Mouse (Mus musculus) left cerebral cortex, postnatal 25 days (tissue): ENCODE data around the gene Slc25a44. TPM values are rescaled to one million over a fixed set of nuclear protein-coding genes. Genes with fewer than 3 reads are reported as not detected.
"Not testable (repeated sequence)": the region's sequence is repeated elsewhere in the genome, so short reads cannot be mapped to it uniquely, and the experiment has no call there.

Source experiments
- DNase-seq, 2 experiments: peaks; one replicate each; pipeline ENCODE4 v3.0.0; 2022; ENCODE audit warnings: low spot score in 2 of 2, mixed read lengths in 1 of 2
- intact Hi-C: fragments of 180-260 bp; cut with DNase I; formaldehyde crosslinking; loops from one replicate; pipeline ENCODE4 v1.15.1; 2025
- microRNA-seq, 2 experiments: library from miRNA; unstranded; fragments of <30 nt; microRNA quantifications; one replicate each; pipeline ENCODE4 v1.2.0; 2022
- total RNA-seq, 2 experiments: library from RNA; stranded (reverse); gene quantifications; 2 replicates each; pipeline ENCODE4 v1.2.3; 2021

The Slc25a44 gene
- total RNA-seq, 2 experiments from 2014 or later, result 77.4 to 79.3 TPM

GRCm38 (mm10) chr3:88381389-88382315 is 43.3 kb downstream of the Slc25a44 start:
- peak in 1 of 2 experiments; percentile 47 for DNase-seq
- intact Hi-C loops, result not testable (repeated sequence)

DNA sequence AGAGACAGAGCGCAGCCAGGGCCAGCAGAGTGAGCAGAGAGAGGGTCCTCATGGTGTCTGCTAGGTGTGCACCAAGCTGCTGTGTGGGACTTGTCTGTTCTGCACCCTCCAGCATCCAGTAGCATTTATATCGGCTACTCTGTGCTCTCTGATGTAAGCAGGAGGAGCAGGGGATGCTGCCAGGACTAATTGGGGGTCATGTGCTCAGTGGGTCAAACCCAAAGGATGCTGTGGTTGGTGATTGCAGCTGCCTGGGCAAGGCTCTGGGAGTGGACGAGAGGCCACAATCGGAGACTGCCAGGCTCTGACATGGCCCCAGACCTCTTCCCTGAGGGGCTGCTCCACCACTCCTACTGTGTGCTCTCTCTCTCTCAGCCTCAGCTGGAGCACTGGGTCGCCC is 46.3 kb downstream of the Slc25a44 start, which contains the start of gene Bglap2:
Gene Bglap2 (minus strand): TSS at position 101 of the 400 bp plus-strand sequence.
- intact Hi-C loops, DNase-seq: not testable (repeated sequence)

DNA sequence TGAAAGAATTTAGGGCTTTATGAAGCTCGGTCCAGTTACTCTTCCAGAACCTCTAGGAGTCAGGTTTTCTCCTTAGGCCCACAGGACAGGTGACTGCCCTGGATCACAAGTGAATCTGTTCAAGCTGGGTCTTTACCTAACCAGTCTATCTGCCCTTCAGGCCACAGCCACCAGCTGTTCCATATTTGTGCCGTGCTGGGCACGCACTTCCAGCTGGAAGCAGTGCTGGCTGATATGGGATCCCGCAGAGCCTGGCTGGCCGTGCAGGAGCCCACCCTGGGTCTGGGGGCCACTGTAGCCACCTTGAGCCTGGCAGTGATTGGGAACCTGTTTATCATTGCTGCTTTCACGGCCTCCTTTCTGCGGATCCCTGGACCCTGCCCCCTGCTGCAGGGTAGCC is 48.3 kb downstream of the Slc25a44 start:
- DNase-seq, intact Hi-C loops: not testable (repeated sequence)

- DNase-seq, result peak in 1 of 2 experiments; percentile 23
- intact Hi-C loops, result not testable (repeated sequence)
These were observed 49.0 kb downstream of the Slc25a44 start for GRCm38 (mm10) chr3:88375750-88376626.

DNA sequence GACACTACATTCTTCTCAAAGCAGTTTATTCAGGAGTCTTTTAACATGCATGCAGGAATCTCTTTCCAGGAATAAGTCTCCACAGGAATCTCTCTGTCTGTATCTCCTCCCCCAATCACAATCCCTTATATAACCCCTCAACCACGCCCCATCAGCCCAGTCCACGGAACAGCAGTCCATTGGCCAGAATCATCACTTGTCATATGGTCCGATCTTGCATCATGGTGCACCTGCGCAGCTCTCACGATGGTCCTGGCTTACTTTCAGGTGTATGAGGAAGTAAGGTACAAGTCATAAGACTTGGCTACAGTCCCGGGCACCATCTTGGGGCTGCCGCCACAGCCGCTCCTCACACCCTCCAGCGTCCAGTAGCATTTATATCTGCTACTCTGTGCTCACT is 52.3 kb downstream of the Slc25a44 start, which contains the start of gene Bglap3:
Gene Bglap3 (minus strand): TSS at position 101 of the 400 bp plus-strand sequence.
- DNase-seq, intact Hi-C loops: not testable (repeated sequence)

DNA sequence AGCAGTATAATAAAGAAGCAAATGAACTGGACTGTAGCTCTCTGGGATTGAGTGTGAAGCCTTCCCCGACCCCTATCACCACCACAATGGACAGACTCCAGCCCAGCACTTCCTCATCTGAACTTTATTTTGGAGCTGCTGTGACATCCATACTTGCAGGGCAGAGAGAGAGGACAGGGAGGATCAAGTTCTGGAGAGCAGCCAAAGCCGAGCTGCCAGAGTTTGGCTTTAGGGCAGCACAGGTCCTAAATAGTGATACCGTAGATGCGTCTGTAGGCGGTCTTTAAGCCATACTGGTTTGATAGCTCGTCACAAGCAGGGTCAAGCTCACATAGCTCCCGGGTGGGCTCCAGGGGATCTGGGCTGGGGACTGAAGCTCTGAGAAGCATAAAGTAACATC is 56.4 kb downstream of the Slc25a44 start:
- DNase-seq, intact Hi-C loops: not testable (repeated sequence)

DNA sequence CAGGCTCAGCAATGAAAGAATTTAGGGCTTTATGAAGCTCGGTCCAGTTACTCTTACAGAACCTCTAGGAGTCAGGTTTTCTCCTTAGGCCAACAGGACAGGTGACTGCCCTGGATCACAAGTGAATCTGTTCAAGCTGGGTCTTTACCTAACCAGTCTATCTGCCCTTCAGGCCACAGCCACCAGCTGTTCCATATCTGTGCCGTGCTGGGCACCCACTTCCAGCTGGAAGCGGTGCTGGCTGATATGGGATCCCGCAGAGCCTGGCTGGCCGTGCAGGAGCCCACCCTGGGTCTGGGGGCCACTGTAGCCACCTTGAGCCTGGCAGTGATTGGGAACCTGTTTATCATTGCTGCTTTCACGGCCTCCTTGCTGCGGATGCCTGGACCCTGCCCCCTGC is 57.4 kb downstream of the Slc25a44 start:
- DNase-seq, intact Hi-C loops: not testable (repeated sequence)

- peak; percentile 57 to 84 for DNase-seq
- intact Hi-C loops, result not testable (repeated sequence)
These were observed 58.0 kb downstream of the Slc25a44 start for GRCm38 (mm10) chr3:88366830-88367428.

GRCm38 (mm10) chr3:88365705-88366361 is 59.1 kb downstream of the Slc25a44 start:
- intact Hi-C loops, result no loop called here
- peak in 1 of 2 experiments; percentile 33 for DNase-seq

DNA sequence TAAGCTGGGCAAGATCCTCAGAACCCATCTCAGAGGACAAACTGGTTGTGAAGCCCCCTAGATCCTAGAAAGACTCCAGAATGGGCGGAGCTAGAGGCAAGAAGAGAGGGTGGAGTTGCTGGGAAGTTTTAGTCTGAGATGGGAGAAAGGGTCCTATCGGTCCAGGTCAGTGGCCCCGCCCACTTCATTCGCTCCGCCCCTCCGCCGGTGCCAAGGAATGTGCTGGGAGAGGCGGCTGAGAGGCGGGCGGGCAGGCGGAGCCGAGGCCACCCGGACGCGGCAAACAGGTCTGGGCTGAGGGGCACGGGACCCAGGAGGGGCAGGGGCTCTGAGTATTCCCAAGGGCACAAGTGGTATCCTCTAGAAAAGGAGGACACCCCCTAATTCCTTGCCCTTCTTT is 60.6 kb downstream of the Slc25a44 start, which contains the start of gene Paqr6:
Gene Paqr6 (plus strand): TSS at position 248 of the 400 bp plus-strand sequence.
- no peak for DNase-seq
- intact Hi-C loops, result no loop called here

- peak in 1 of 2 experiments; percentile 55 for DNase-seq
- intact Hi-C loops, result no loop called here
These were observed 61.2 kb downstream of the Slc25a44 start for GRCm38 (mm10) chr3:88363700-88364099.

DNA sequence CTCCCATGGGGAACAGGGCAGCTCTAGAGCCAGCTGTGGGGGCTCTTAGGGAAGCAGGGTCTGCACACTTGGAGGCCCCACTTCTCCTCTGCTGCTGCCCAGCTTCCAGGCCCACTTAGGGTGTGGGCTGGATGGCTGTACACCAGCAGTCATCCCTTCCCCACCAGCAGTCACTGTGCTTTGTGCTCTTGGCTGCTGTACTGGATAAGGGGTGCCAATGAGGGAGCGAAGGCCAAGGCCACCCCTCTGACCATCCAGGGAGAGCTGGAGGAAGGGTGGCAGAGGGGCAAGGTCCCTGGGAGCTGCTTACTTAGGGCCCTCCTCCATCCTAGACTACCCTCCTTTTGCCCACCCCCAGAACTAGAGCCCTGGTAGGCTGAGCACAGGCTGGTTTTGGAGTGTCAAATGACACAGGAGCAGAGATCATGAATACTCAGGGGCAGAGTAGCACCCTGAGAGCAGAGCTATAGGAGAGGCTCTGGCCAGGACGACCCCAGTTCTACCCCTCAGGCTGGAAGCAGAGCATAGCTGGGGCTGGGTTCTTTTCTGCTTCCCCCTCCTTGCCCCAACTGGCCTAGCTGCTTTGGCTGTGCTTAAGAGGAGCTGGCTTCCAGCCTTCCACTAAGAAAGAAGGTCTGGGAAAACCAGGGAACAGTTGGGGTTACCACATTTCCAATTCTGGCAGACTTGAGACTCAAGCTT is 63.2 kb downstream of the Slc25a44 start:
- intact Hi-C loops, result no loop called here
- peak in 1 of 2 experiments; percentile 36 for DNase-seq

DNA sequence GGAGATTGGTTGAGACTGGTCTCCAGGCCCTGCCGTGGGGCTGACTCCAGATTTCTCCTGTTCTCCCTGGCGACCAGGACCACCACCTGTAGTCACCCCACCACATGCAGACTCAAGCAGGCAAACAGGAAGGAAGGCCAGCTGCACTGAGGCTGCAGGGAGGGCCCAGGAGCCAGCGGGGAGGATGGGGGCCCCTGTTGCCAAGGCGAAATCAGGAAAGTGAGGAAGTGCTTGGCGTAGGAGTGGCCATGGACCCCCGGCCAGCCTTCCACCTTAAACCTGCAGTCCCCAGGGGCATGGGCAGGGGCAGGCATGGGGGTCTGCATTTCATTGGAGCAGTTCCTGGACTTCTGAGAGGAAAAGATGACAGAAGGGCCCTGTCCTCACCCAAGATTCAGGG is 63.8 kb downstream of the Slc25a44 start:
- intact Hi-C loops, result no loop called here
- DNase-seq, result no peak

Small RNAs within 50 kb of the gene (microRNA-seq; reads per million reads assigned to microRNA genes)
- gene Mir7011, result 0.99 to 1.0 reads per million in 2 experiments

Other genes starting within 250 kb of the Slc25a44 start
- gene Rhbg, start 170.4 kb downstream of the Slc25a44 start, total RNA-seq, result not detected
- gene Gm38392, start 137.9 kb downstream of the Slc25a44 start, total RNA-seq, result under 1 TPM; 0.37 to 0.41 TPM
- 1 to 10 TPM; 3.5 to 3.7 TPM for gene Tsacc, start 128.1 kb downstream of the Slc25a44 start, total RNA-seq
- 100 to 1,000 TPM; 179 to 187 TPM for gene Cct3, start 128.0 kb downstream of the Slc25a44 start, total RNA-seq
- 10 to 100 TPM; 91.0 to 91.4 TPM for gene Glmp, start 100.1 kb downstream of the Slc25a44 start, total RNA-seq
- 1 to 10 TPM; 1.2 to 2.6 TPM for gene Tmem79, start 89.0 kb downstream of the Slc25a44 start, total RNA-seq
- gene Smg5, start 88.9 kb downstream of the Slc25a44 start, total RNA-seq, result 10 to 100 TPM; 68.4 to 77.9 TPM
- gene Paqr6, start 60.6 kb downstream of the Slc25a44 start, total RNA-seq, result 1 to 10 TPM; 4.9 to 5.2 TPM
- 1 to 10 TPM; 1.0 to 1.1 TPM for gene Bglap3, start 52.4 kb downstream of the Slc25a44 start, total RNA-seq
- gene Bglap2, start 46.4 kb downstream of the Slc25a44 start, total RNA-seq, result not detected
- 1 to 10 TPM in 1 of 2 experiments, under 1 TPM in 1; 0.96 to 4.2 TPM for gene Bglap, start 40.7 kb downstream of the Slc25a44 start, total RNA-seq
- 1 to 10 TPM; 5.1 to 6.2 TPM for gene Pmf1, start 14.8 kb downstream of the Slc25a44 start, total RNA-seq
- gene Sema4a, start 36.0 kb upstream of the Slc25a44 start, total RNA-seq, result 10 to 100 TPM; 49.2 to 57.9 TPM
- 10 to 100 TPM; 42.1 to 48.7 TPM for gene Lmna, start 84.8 kb upstream of the Slc25a44 start, total RNA-seq
- 1 to 10 TPM; 2.8 to 3.0 TPM for gene Mex3a, start 107.3 kb upstream of the Slc25a44 start, total RNA-seq
- gene Rab25, start 123.2 kb upstream of the Slc25a44 start, total RNA-seq, result not detected
- gene Lamtor2, start 127.9 kb upstream of the Slc25a44 start, total RNA-seq, result 10 to 100 TPM; 96.9 to 99.5 TPM
- 100 to 1,000 TPM; 128 to 129 TPM for gene Ubqln4, start 128.6 kb upstream of the Slc25a44 start, total RNA-seq
- 100 to 1,000 TPM in 1 of 2 experiments, 10 to 100 TPM in 1; 97.7 to 106 TPM for gene Ssr2, start 150.7 kb upstream of the Slc25a44 start, total RNA-seq
- 100 to 1,000 TPM; 245 to 246 TPM for gene Arhgef2, start 180.8 kb upstream of the Slc25a44 start, total RNA-seq
- gene Rxfp4, start 228.0 kb upstream of the Slc25a44 start, total RNA-seq, result not detected